Mouse (Mus musculus): ENCODE measurements around the gene Lingo1. TPM values are rescaled to one million over a fixed set of nuclear protein-coding genes. Genes with fewer than 3 reads are reported as not detected.

Lingo1 gene
- total and polyA plus RNA-seq, 2 experiments, result under 0.01 to 0.27 TPM

DNA sequence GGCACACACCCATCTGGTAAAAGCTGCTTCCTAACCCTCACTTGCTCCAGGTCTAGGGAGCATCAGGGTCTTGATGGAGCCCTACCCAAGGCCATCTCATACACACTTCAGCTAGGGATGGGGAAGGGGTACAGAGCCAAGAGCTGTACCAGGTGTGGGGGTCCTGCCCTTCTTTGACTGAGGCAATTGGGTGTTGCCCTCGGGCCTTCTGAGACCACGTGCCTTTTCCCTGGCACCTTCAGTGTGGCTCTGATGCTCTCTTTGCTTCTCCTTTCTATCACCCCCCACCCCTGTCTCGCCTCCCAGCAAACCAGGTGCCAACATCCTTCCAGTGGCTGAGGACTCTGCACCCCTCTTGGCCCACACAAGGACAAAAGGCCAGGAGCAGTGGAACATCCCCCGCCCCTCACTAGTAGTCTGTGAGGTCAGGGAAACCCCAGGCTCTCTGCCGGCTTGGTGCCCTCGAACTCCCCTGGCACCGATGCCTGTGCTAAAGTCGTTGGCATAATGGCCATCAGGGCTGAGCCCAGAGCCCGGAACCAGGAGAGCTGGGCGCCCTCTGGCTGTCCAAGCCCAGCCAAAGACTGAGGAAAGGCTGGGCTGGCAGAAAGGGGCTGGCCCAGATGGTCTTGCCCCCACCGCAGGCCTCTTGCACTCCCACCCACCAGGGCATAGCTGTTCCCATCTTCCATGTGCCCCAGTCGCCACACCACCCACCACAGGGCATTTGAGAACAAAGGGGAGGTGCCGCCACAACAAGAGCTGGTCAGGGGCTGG, 162.6 kb downstream of the Lingo1 start:
- H3K27ac ChIP-seq (replicated peaks; ENCODE audit: insufficient read depth, low read depth, low read length), result no peak overlapping the region
- no peaks in the 10 kb centered on the region for H3K36me3 ChIP-seq (ENCODE audit: control insufficient read depth, insufficient read depth, low read length)
- TF ChIP-seq POLR2A (IDR thresholded peaks at IDR 0.05; ENCODE audit: extremely low read depth, insufficient read depth, low read length), result no peak
- TF ChIP-seq CTCF (IDR thresholded peaks at IDR 0.05; ENCODE audit: low read depth, low read length), result no peak
- H3K4me3 ChIP-seq (ENCODE audit: insufficient read depth, low read depth, low read length), result no peak overlapping the region
- H3K27me3 ChIP-seq (ENCODE audit: control insufficient read depth, insufficient read depth, low read length), result peaks cover 20% of the 10 kb centered on the region
- H3K4me1 ChIP-seq (ENCODE audit: control insufficient read depth, insufficient read depth, low read length), result no peaks in the 10 kb centered on the region
- no peak for DNase-seq (ENCODE audit: extremely low read depth, low read depth, low spot score)
- WGBS, result 38% methylated on average over 13 of the region's 13 CpGs
- H3K79me2 ChIP-seq (ENCODE audit: control insufficient read depth, insufficient read depth, low read length), result no peaks in the 10 kb centered on the region
- no peak overlapping the region for H3K9ac ChIP-seq (ENCODE audit: low read depth, low read length)

DNA sequence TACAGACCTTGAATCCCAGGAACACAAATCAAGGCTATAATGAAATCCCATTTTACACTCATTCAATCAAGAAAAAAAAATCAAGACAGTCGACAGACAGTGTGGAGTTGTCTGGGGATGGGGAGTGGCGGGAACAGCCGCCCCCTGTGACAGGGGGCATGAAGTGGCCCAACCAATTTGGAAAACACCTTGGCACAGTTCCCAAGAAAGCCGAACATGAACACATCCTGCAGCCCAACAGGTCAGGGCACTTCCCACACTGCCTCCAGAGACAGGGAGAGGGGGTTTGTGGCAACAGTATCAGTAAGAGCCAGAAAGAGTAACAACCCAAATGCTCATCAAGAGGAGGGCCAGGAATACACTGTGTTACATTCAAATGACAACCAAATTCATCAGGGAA, 165.3 kb downstream of the Lingo1 start:
- WGBS, result 72% methylated on average over 4 of the region's 4 CpGs
- Histone ChIP-seq H3K27ac (replicated peaks; ENCODE audit: insufficient read depth, low read depth, low read length) (no peak overlapping the region), H3K4me3 (ENCODE audit: insufficient read depth, low read depth, low read length) (no peak overlapping the region), H3K9ac (ENCODE audit: low read depth, low read length) (no peak overlapping the region), H3K36me3 (ENCODE audit: control insufficient read depth, insufficient read depth, low read length) (no peaks in the 10 kb centered on the region), H3K4me1 (ENCODE audit: control insufficient read depth, insufficient read depth, low read length) (no peaks in the 10 kb centered on the region), H3K79me2 (ENCODE audit: control insufficient read depth, insufficient read depth, low read length) (no peaks in the 10 kb centered on the region), H3K27me3 (ENCODE audit: control insufficient read depth, insufficient read depth, low read length) (peaks cover 15% of the 10 kb centered on the region)
- no peak for TF ChIP-seq CTCF (IDR thresholded peaks at IDR 0.05; ENCODE audit: low read depth, low read length)
- DNase-seq (ENCODE audit: extremely low read depth, low read depth, low spot score), result no peak

DNA sequence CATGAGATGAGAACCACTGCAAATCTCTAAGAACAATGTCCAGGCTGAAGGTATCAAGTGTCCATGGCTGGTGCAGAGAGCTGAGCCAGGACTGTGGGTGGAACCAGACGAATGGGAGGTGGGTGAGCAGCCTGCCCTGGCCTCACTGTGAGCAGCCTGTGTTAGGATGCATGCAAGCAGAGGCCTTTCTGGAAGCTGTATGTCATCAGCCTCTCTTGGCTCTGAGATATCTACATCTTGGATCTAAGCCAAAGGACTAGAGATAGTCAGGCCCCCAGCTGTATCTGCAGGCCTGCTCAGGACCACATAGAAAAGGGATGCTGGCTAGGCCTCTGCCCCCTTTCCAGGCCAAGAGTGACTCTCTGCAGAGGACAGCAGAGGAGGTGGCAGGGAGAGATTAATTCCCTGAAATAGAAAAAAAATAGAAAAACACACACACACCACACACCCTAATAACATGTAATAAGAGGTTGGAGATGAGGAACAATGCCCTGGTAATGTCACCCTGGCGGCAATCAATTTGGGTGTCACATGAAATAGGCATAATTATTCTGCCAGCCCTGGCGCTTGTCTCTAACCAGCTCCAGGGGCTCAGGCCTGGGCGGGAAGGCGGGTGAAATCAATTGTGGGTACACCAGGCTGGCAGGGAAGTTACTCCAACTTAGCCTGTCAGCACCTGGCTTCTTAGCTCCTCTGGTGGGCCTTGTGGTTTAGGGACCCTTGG, 166.4 kb downstream of the Lingo1 start:
- no peaks in the 10 kb centered on the region for H3K79me2 ChIP-seq (ENCODE audit: control insufficient read depth, insufficient read depth, low read length)
- 85% methylated on average over 5 of the region's 5 CpGs for WGBS
- peaks cover 5% of the 10 kb centered on the region for H3K27me3 ChIP-seq (ENCODE audit: control insufficient read depth, insufficient read depth, low read length)
- H3K4me3 ChIP-seq (ENCODE audit: insufficient read depth, low read depth, low read length), result no peak overlapping the region
- DNase-seq (ENCODE audit: extremely low read depth, low read depth, low spot score), result peak; percentile 13
- no peaks in the 10 kb centered on the region for H3K4me1 ChIP-seq (ENCODE audit: control insufficient read depth, insufficient read depth, low read length)
- H3K27ac ChIP-seq (replicated peaks; ENCODE audit: insufficient read depth, low read depth, low read length), result no peak overlapping the region
- TF ChIP-seq CTCF (IDR thresholded peaks at IDR 0.05; ENCODE audit: low read depth, low read length) (no peak), POLR2A (IDR thresholded peaks at IDR 0.05; ENCODE audit: extremely low read depth, insufficient read depth, low read length) (no peak)
- H3K36me3 ChIP-seq (ENCODE audit: control insufficient read depth, insufficient read depth, low read length), result no peaks in the 10 kb centered on the region
- H3K9ac ChIP-seq (ENCODE audit: low read depth, low read length), result no peak overlapping the region

GRCm38 (mm10) chr9:56627295-56627694, 169.0 kb downstream of the Lingo1 start:
- Histone ChIP-seq H3K9ac (ENCODE audit: low read depth, low read length) (no peak overlapping the region), H3K36me3 (ENCODE audit: control insufficient read depth, insufficient read depth, low read length) (no peaks in the 10 kb centered on the region), H3K4me3 (ENCODE audit: insufficient read depth, low read depth, low read length) (no peak overlapping the region), H3K27ac (replicated peaks; ENCODE audit: insufficient read depth, low read depth, low read length) (no peak overlapping the region), H3K79me2 (ENCODE audit: control insufficient read depth, insufficient read depth, low read length) (no peaks in the 10 kb centered on the region), H3K4me1 (ENCODE audit: control insufficient read depth, insufficient read depth, low read length) (no peaks in the 10 kb centered on the region), H3K27me3 (ENCODE audit: control insufficient read depth, insufficient read depth, low read length) (no peaks in the 10 kb centered on the region)
- TF ChIP-seq CTCF (IDR thresholded peaks at IDR 0.05; ENCODE audit: low read depth, low read length) (no peak), POLR2A (IDR thresholded peaks at IDR 0.05; ENCODE audit: extremely low read depth, insufficient read depth, low read length) (no peak)
- no peak for DNase-seq (ENCODE audit: extremely low read depth, low read depth, low spot score)
- 45% methylated on average over 4 of the region's 4 CpGs for WGBS

- no peak overlapping the region for H3K4me3 ChIP-seq (ENCODE audit: insufficient read depth, low read depth, low read length)
- H3K36me3 ChIP-seq (ENCODE audit: control insufficient read depth, insufficient read depth, low read length), result no peaks in the 10 kb centered on the region
- no peaks in the 10 kb centered on the region for H3K4me1 ChIP-seq (ENCODE audit: control insufficient read depth, insufficient read depth, low read length)
- no peak for DNase-seq (ENCODE audit: extremely low read depth, low read depth, low spot score)
- 67% methylated on average over 2 of the region's 2 CpGs for WGBS
- no peak overlapping the region for H3K9ac ChIP-seq (ENCODE audit: low read depth, low read length)
- TF ChIP-seq CTCF (IDR thresholded peaks at IDR 0.05; ENCODE audit: low read depth, low read length) (no peak), POLR2A (IDR thresholded peaks at IDR 0.05; ENCODE audit: extremely low read depth, insufficient read depth, low read length) (no peak)
- 0 out of 2 replicates have a peak, but pooled peaks cover 4% of the 10 kb centered on the region for H3K27me3 ChIP-seq (ENCODE audit: control insufficient read depth, insufficient read depth, low read length)
- H3K27ac ChIP-seq (replicated peaks; ENCODE audit: insufficient read depth, low read depth, low read length), result no peak overlapping the region
- no peaks in the 10 kb centered on the region for H3K79me2 ChIP-seq (ENCODE audit: control insufficient read depth, insufficient read depth, low read length)
These were observed 171.3 kb downstream of the Lingo1 start for GRCm38 (mm10) chr9:56624923-56625322.

DNA sequence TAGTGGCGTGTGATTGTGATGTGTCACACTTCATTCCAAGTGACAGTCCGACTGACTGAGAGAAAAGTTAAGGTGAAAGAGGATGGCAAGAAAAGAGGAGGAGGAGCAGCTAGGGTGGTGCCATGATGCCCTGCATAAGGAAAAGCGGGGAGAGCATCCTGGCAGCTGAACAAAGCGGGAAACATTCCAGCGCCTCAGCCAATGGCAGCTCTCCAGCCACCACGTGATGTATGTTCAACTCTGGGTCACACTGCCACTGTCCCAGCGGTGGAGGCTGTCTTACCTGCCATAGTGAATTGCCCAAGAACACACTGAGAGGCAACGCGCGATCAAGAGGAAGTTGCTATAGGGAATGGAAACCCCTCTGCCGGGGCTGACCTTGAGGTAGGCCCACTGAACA, 172.9 kb downstream of the Lingo1 start:
- H3K36me3 ChIP-seq (ENCODE audit: control insufficient read depth, insufficient read depth, low read length), result no peaks in the 10 kb centered on the region
- H3K4me1 ChIP-seq (ENCODE audit: control insufficient read depth, insufficient read depth, low read length), result no peaks in the 10 kb centered on the region
- H3K27me3 ChIP-seq (ENCODE audit: control insufficient read depth, insufficient read depth, low read length), result 0 out of 2 replicates have a peak, but pooled peaks cover 10% of the 10 kb centered on the region
- DNase-seq (ENCODE audit: extremely low read depth, low read depth, low spot score), result peak; percentile 12
- WGBS, result 53% methylated on average over 11 of the region's 11 CpGs
- H3K27ac ChIP-seq (replicated peaks; ENCODE audit: insufficient read depth, low read depth, low read length), result no peak overlapping the region
- no peak for TF ChIP-seq CTCF (IDR thresholded peaks at IDR 0.05; ENCODE audit: low read depth, low read length)
- no peak for TF ChIP-seq POLR2A (IDR thresholded peaks at IDR 0.05; ENCODE audit: extremely low read depth, insufficient read depth, low read length)
- H3K9ac ChIP-seq (ENCODE audit: low read depth, low read length), result no peak overlapping the region
- H3K4me3 ChIP-seq (ENCODE audit: insufficient read depth, low read depth, low read length), result no peak overlapping the region
- H3K79me2 ChIP-seq (ENCODE audit: control insufficient read depth, insufficient read depth, low read length), result no peaks in the 10 kb centered on the region

Measured in liver, adult 2 months (tissue).